Mouse (Mus musculus): ENCODE data around the gene B3galt6. TPM values are rescaled to one million over a fixed set of nuclear protein-coding genes. Genes with fewer than 3 reads are reported as not detected.

The B3galt6 gene
- total RNA-seq, 1 experiment = 11.9 TPM

GRCm38 (mm10) chr4:156028580-156028979 lies 36.1 kb upstream of the B3galt6 start:
- H3K27ac ChIP-seq (ENCODE audit: insufficient read depth, low read depth, low read length, poor library complexity, severe bottlenecking) = no peak overlapping the region
- no peaks in the 10 kb centered on the region for H3K9me3 ChIP-seq (ENCODE audit: control insufficient read depth, insufficient read depth, low read depth, low read length)
- in situ Hi-C loops (cut with MboI; ENCODE audit: low sequenced_read_pairs in 2 of 2, unreplicated experiment in 2 of 2) = no loop called here
- H3K36me3 ChIP-seq (ENCODE audit: control insufficient read depth, insufficient read depth, low read length, poor library complexity, severe bottlenecking) = peaks cover 2% of the 10 kb centered on the region; the same call in 1 of the 2 replicates
- H3K9ac ChIP-seq (ENCODE audit: insufficient read depth, low read depth, low read length, poor library complexity, severe bottlenecking) = no peak overlapping the region
- H3K4me1 ChIP-seq (ENCODE audit: control insufficient read depth in 2 of 2, insufficient read depth in 2 of 2, low read length in 2 of 2, poor library complexity in 1 of 2) = peaks cover 4 to 18% of the 10 kb centered on the region in 2 experiments; a peak in 3 of 4 replicates
- DNase-seq (ENCODE audit: low read depth, low spot score) = no peak
- TF ChIP-seq ZC3H11A (IDR thresholded peaks at IDR 0.05; ENCODE audit: borderline replicate concordance, low read depth, low read length) (no peak), MAFK (IDR thresholded peaks at IDR 0.05; ENCODE audit: insufficient read depth, low read depth, low read length) (no peak), HCFC1 (IDR thresholded peaks at IDR 0.05; ENCODE audit: borderline replicate concordance, insufficient read depth, low read length) (no peak), CHD2 (IDR thresholded peaks at IDR 0.05; ENCODE audit: low read depth, low read length) (no peak), ZNF384 (IDR thresholded peaks at IDR 0.05; ENCODE audit: low read depth, low read length) (no peak)
- no peak overlapping the region for H3K4me3 ChIP-seq (ENCODE audit: insufficient read depth in 1 of 2, low read depth in 1 of 2, low read length in 2 of 2, poor library complexity in 1 of 2, severe bottlenecking in 1 of 2)

- Histone ChIP-seq H3K27ac (ENCODE audit: insufficient read depth, low read depth, low read length, poor library complexity, severe bottlenecking) (no peak within 1 kb of the TSS), H3K9me3 (ENCODE audit: control insufficient read depth, insufficient read depth, low read depth, low read length) (no peaks in the 10 kb centered on the region), H3K4me1 (ENCODE audit: control insufficient read depth in 2 of 2, insufficient read depth in 2 of 2, low read length in 2 of 2, poor library complexity in 1 of 2) (peaks cover 0 to 6% of the 10 kb centered on the region in 2 experiments; a peak in 1 of 4 replicates), H3K4me3 (ENCODE audit: insufficient read depth in 1 of 2, low read depth in 1 of 2, low read length in 2 of 2, poor library complexity in 1 of 2, severe bottlenecking in 1 of 2) (no peak within 1 kb of the TSS), H3K36me3 (ENCODE audit: control insufficient read depth, insufficient read depth, low read length, poor library complexity, severe bottlenecking) (peaks cover 2% of the 10 kb centered on the region; the same call in 1 of the 2 replicates), H3K9ac (ENCODE audit: insufficient read depth, low read depth, low read length, poor library complexity, severe bottlenecking) (no peak within 1 kb of the TSS)
- TF ChIP-seq CHD2 (IDR thresholded peaks at IDR 0.05; ENCODE audit: low read depth, low read length) (no peak), MAFK (IDR thresholded peaks at IDR 0.05; ENCODE audit: insufficient read depth, low read depth, low read length) (no peak), HCFC1 (IDR thresholded peaks at IDR 0.05; ENCODE audit: borderline replicate concordance, insufficient read depth, low read length) (no peak), ZNF384 (IDR thresholded peaks at IDR 0.05; ENCODE audit: low read depth, low read length) (no peak), ZC3H11A (IDR thresholded peaks at IDR 0.05; ENCODE audit: borderline replicate concordance, low read depth, low read length) (no peak)
- no peak for DNase-seq (ENCODE audit: low read depth, low spot score)
- in situ Hi-C loops (cut with MboI; ENCODE audit: low sequenced_read_pairs in 2 of 2, unreplicated experiment in 2 of 2) = no loop called here
Measured at GRCm38 (mm10) chr4:156026013-156026412, 33.6 kb upstream of the B3galt6 start, which contains the start of gene Tnfrsf18. Gene Tnfrsf18, plus strand, starts transcription at chr4:156026164.

- no peak overlapping the region for H3K27ac ChIP-seq (ENCODE audit: insufficient read depth, low read depth, low read length, poor library complexity, severe bottlenecking)
- H3K36me3 ChIP-seq (ENCODE audit: control insufficient read depth, insufficient read depth, low read length, poor library complexity, severe bottlenecking) = no peaks in the 10 kb centered on the region; the same call in 1 of the 2 replicates
- in situ Hi-C loops (cut with MboI; ENCODE audit: low sequenced_read_pairs in 2 of 2, unreplicated experiment in 2 of 2) = no loop called here
- no peak overlapping the region for H3K9ac ChIP-seq (ENCODE audit: insufficient read depth, low read depth, low read length, poor library complexity, severe bottlenecking)
- no peak for DNase-seq (ENCODE audit: low read depth, low spot score)
- no peak overlapping the region for H3K4me3 ChIP-seq (ENCODE audit: insufficient read depth in 1 of 2, low read depth in 1 of 2, low read length in 2 of 2, poor library complexity in 1 of 2, severe bottlenecking in 1 of 2)
- H3K9me3 ChIP-seq (ENCODE audit: control insufficient read depth, insufficient read depth, low read depth, low read length) = no peaks in the 10 kb centered on the region
- no peaks in the 10 kb centered on the region for H3K4me1 ChIP-seq (ENCODE audit: control insufficient read depth in 2 of 2, insufficient read depth in 2 of 2, low read length in 2 of 2, poor library complexity in 1 of 2)
- TF ChIP-seq CHD2 (IDR thresholded peaks at IDR 0.05; ENCODE audit: low read depth, low read length) (no peak), ZC3H11A (IDR thresholded peaks at IDR 0.05; ENCODE audit: borderline replicate concordance, low read depth, low read length) (no peak), ZNF384 (IDR thresholded peaks at IDR 0.05; ENCODE audit: low read depth, low read length) (no peak), MAFK (IDR thresholded peaks at IDR 0.05; ENCODE audit: insufficient read depth, low read depth, low read length) (no peak), HCFC1 (IDR thresholded peaks at IDR 0.05; ENCODE audit: borderline replicate concordance, insufficient read depth, low read length) (no peak)
Measured at GRCm38 (mm10) chr4:156024184-156024583, 31.7 kb upstream of the B3galt6 start.

GRCm38 (mm10) chr4:156023520-156023919 lies 31.1 kb upstream of the B3galt6 start:
- Histone ChIP-seq H3K9me3 (ENCODE audit: control insufficient read depth, insufficient read depth, low read depth, low read length) (no peaks in the 10 kb centered on the region), H3K4me1 (ENCODE audit: control insufficient read depth in 2 of 2, insufficient read depth in 2 of 2, low read length in 2 of 2, poor library complexity in 1 of 2) (no peaks in the 10 kb centered on the region), H3K9ac (ENCODE audit: insufficient read depth, low read depth, low read length, poor library complexity, severe bottlenecking) (no peak overlapping the region), H3K4me3 (ENCODE audit: insufficient read depth in 1 of 2, low read depth in 1 of 2, low read length in 2 of 2, poor library complexity in 1 of 2, severe bottlenecking in 1 of 2) (no peak overlapping the region), H3K27ac (ENCODE audit: insufficient read depth, low read depth, low read length, poor library complexity, severe bottlenecking) (no peak overlapping the region), H3K36me3 (ENCODE audit: control insufficient read depth, insufficient read depth, low read length, poor library complexity, severe bottlenecking) (no peaks in the 10 kb centered on the region; the same call in 1 of the 2 replicates)
- no peak for DNase-seq (ENCODE audit: low read depth, low spot score)
- TF ChIP-seq ZC3H11A (IDR thresholded peaks at IDR 0.05; ENCODE audit: borderline replicate concordance, low read depth, low read length) = no peak
- TF ChIP-seq HCFC1 (IDR thresholded peaks at IDR 0.05; ENCODE audit: borderline replicate concordance, insufficient read depth, low read length) = no peak
- TF ChIP-seq MAFK (IDR thresholded peaks at IDR 0.05; ENCODE audit: insufficient read depth, low read depth, low read length) = no peak
- TF ChIP-seq CHD2 (IDR thresholded peaks at IDR 0.05; ENCODE audit: low read depth, low read length) = no peak
- TF ChIP-seq ZNF384 (IDR thresholded peaks at IDR 0.05; ENCODE audit: low read depth, low read length) = no peak
- in situ Hi-C loops (cut with MboI; ENCODE audit: low sequenced_read_pairs in 2 of 2, unreplicated experiment in 2 of 2) = no loop called here

Data from ES-E14 (cell line).